Mouse (Mus musculus) layer of hippocampus, adult 18-20 months (tissue): ENCODE results near the gene Rem2. TPM values are rescaled to one million over a fixed set of nuclear protein-coding genes. Genes with fewer than 3 reads are reported as not detected.

Source experiments
- DNase-seq, 2 experiments: peaks; one replicate each; pipeline ENCODE4 v3.0.0; 2022; ENCODE audit warnings: low spot score in 2 of 2
- total RNA-seq, 2 experiments: library from RNA; stranded (reverse); gene quantifications; 2 replicates each; pipeline ENCODE4 v1.2.3; 2021

Rem2 gene
- total RNA-seq, 2 experiments from 2014 or later: 21.0 to 23.1 TPM

GRCm38 (mm10) chr14:54443196-54443595, 32.7 kb upstream of the Rem2 start:
- DNase-seq: no peak

- DNase-seq: no peak
These were observed 31.9 kb upstream of the Rem2 start for GRCm38 (mm10) chr14:54443712-54444618.

- no peak for DNase-seq
These were observed 30.4 kb upstream of the Rem2 start for GRCm38 (mm10) chr14:54445476-54445875.

GRCm38 (mm10) chr14:54453566-54453965, 22.3 kb upstream of the Rem2 start:
- no peak for DNase-seq

- peak in 1 of 2 experiments; percentile 43 for DNase-seq
These were observed 21.0 kb upstream of the Rem2 start for GRCm38 (mm10) chr14:54454669-54455528.

GRCm38 (mm10) chr14:54457907-54458569, 17.9 kb upstream of the Rem2 start:
- no peak for DNase-seq

- no peak for DNase-seq
These were observed 13.8 kb upstream of the Rem2 start for GRCm38 (mm10) chr14:54462146-54462545.

GRCm38 (mm10) chr14:54463108-54463958, 12.6 kb upstream of the Rem2 start:
- no peak for DNase-seq

GRCm38 (mm10) chr14:54463959-54464292, 12.0 kb upstream of the Rem2 start, which contains the start of gene Lrp10:
TSS of gene Lrp10 (plus strand) at chr14:54464137.
- DNase-seq: peak; percentile 79 to 86

GRCm38 (mm10) chr14:54464293-54465005, 11.5 kb upstream of the Rem2 start:
- peak in 1 of 2 experiments; percentile 30 for DNase-seq

- no peak for DNase-seq
These were observed 4.4 kb upstream of the Rem2 start for GRCm38 (mm10) chr14:54471467-54471866.

GRCm38 (mm10) chr14:54472671-54473070, 3.2 kb upstream of the Rem2 start:
- no peak for DNase-seq

GRCm38 (mm10) chr14:54474744-54475143, 1.2 kb upstream of the Rem2 start:
- DNase-seq: no peak

GRCm38 (mm10) chr14:54477172-54477909, 1.4 kb downstream of the Rem2 start:
- DNase-seq: no peak

- no peak for DNase-seq
These were observed 3.6 kb downstream of the Rem2 start for GRCm38 (mm10) chr14:54479451-54479920.

GRCm38 (mm10) chr14:54480673-54481072, 4.8 kb downstream of the Rem2 start:
- no peak for DNase-seq

- DNase-seq: no peak
These were observed 5.5 kb downstream of the Rem2 start for GRCm38 (mm10) chr14:54481402-54481801.

- no peak for DNase-seq
These were observed 6.6 kb downstream of the Rem2 start for GRCm38 (mm10) chr14:54482498-54482897.

- no peak for DNase-seq
These were observed 10.0 kb downstream of the Rem2 start for GRCm38 (mm10) chr14:54485899-54486298.
